Mouse (Mus musculus) MEL (cell line): ENCODE results near the gene Rrp8. TPM values are rescaled to one million over a fixed set of nuclear protein-coding genes. Genes with fewer than 3 reads are reported as not detected.
A peak's percentile ranks its signal among the peaks of the same experiment; 100 is the strongest.
"Not testable (repeated sequence)": the region's sequence is repeated elsewhere in the genome, so short reads cannot be mapped to it uniquely, and the experiment has no call there.

Experiments
- DNase-seq: peaks from one replicate; pipeline ENCODE4 v3.0.0; 2011; ENCODE audit warnings: low read depth, low spot score
- H3K27ac ChIP-seq: 2 replicates; pipeline ENCODE4 v1.5.1; 2012; ENCODE audit warnings: low read depth, mild to moderate bottlenecking, control low read depth, low read length, moderate library complexity; ENCODE audit not compliant: control insufficient read depth
- H3K27me3 ChIP-seq, 2 experiments: fragments of 150-350 bp in 1 of 2; sonication (generic) in 1 of 2; 2 replicates each; pipeline ENCODE4 v1.6.1; 2012; ENCODE audit warnings: low read length in 2 of 2, mild to moderate bottlenecking in 2 of 2, improper control_type of control experiment in 1 of 2, moderate library complexity in 1 of 2; ENCODE audit not compliant: insufficient read depth in 2 of 2, control insufficient read depth in 1 of 2
- H3K36me3 ChIP-seq, 2 experiments: 2 replicates each; pipeline ENCODE4 v1.6.1; 2012 to 2014; ENCODE audit warnings: low read length in 2 of 2, improper control_type of control experiment in 1 of 2, inconsistent platforms in 1 of 2, mild to moderate bottlenecking in 1 of 2; ENCODE audit not compliant: insufficient read depth in 2 of 2, control insufficient read depth in 1 of 2
- H3K4me1 ChIP-seq, 2 experiments: fragments of 150-350 bp in 1 of 2; sonication (generic) in 1 of 2; 2 replicates each; pipeline ENCODE4 v1.6.1; 2012; ENCODE audit warnings: low read length in 2 of 2, improper control_type of control experiment in 1 of 2, mild to moderate bottlenecking in 1 of 2; ENCODE audit not compliant: insufficient read depth in 2 of 2, control insufficient read depth in 1 of 2
- H3K4me3 ChIP-seq, 2 experiments: fragments of 150-350 bp in 1 of 2; sonication (generic) in 1 of 2; 2 replicates each; pipeline ENCODE4 v1.5.1; 2012; ENCODE audit warnings: low read depth in 2 of 2, low read length in 2 of 2, mild to moderate bottlenecking in 2 of 2, moderate library complexity in 2 of 2, control low read depth in 1 of 2, improper control_type of control experiment in 1 of 2; ENCODE audit not compliant: control insufficient read depth in 1 of 2, insufficient read depth in 1 of 2
- H3K79me2 ChIP-seq: 2 replicates; pipeline ENCODE4 v1.6.1; 2012; ENCODE audit warnings: mild to moderate bottlenecking, low read length, moderate library complexity; ENCODE audit not compliant: control insufficient read depth, poor library complexity, insufficient read depth
- H3K9ac ChIP-seq: 2 replicates; pipeline ENCODE4 v1.6.1; 2012; ENCODE audit warnings: low read depth, mild to moderate bottlenecking, control low read depth, low read length, moderate library complexity; ENCODE audit not compliant: control insufficient read depth, poor library complexity, severe bottlenecking
- H3K9me3 ChIP-seq: fragments of 150-350 bp; sonication (generic); replicated peaks from 2 replicates; pipeline ENCODE4 v1.6.1; 2012; ENCODE audit warnings: mild to moderate bottlenecking, low read length, improper control_type of control experiment, moderate library complexity; ENCODE audit not compliant: insufficient read depth
- BHLHE40 ChIP-seq: IDR thresholded peaks from 2 replicates; pipeline ENCODE4 v1.6.1; 2012; ENCODE audit warnings: low read depth, mild to moderate bottlenecking, inconsistent platforms, low read length, improper control_type of control experiment, borderline replicate concordance
- CHD1 ChIP-seq: IDR thresholded peaks from 2 replicates; pipeline ENCODE4 v1.6.1; 2012; ENCODE audit warnings: low read depth, mild to moderate bottlenecking, inconsistent platforms, low read length, improper control_type of control experiment
- E2F4 ChIP-seq: IDR thresholded peaks from 2 replicates; pipeline ENCODE4 v1.6.1; 2011; ENCODE audit warnings: low read depth, low read length, improper control_type of control experiment, borderline replicate concordance
- EP300 ChIP-seq, 2 experiments: IDR thresholded peaks; 2 replicates each; pipeline ENCODE4 v1.6.1; 2011; ENCODE audit warnings: improper control_type of control experiment in 2 of 2, low read length in 2 of 2, low read depth in 1 of 2, mild to moderate bottlenecking in 1 of 2
- ETS1 ChIP-seq: IDR thresholded peaks from 2 replicates; pipeline ENCODE4 v1.6.1; 2012; ENCODE audit warnings: low read depth, mild to moderate bottlenecking, inconsistent platforms, low read length, improper control_type of control experiment, moderate library complexity
- GATA1 ChIP-seq: IDR thresholded peaks from 2 replicates; pipeline ENCODE4 v1.6.1; 2011; ENCODE audit warnings: low read depth, low read length, improper control_type of control experiment
- JUND ChIP-seq: IDR thresholded peaks from 2 replicates; pipeline ENCODE4 v1.6.1; 2011; ENCODE audit warnings: low read depth, mild to moderate bottlenecking, improper control_type of control experiment, low read length
- KAT2A ChIP-seq: conservative IDR thresholded peaks from 2 replicates; pipeline ENCODE4 v1.6.1; 2012; ENCODE audit warnings: low read depth, low read length, improper control_type of control experiment, inconsistent platforms
- MAX ChIP-seq: IDR thresholded peaks from 2 replicates; pipeline ENCODE4 v1.6.1; 2011; ENCODE audit warnings: low read length, improper control_type of control experiment
- MAZ ChIP-seq: IDR thresholded peaks from 2 replicates; pipeline ENCODE4 v1.6.1; 2012; ENCODE audit warnings: low read depth, mild to moderate bottlenecking, inconsistent platforms, low read length, improper control_type of control experiment
- MXI1 ChIP-seq: IDR thresholded peaks from 2 replicates; pipeline ENCODE4 v1.6.1; 2011; ENCODE audit warnings: mild to moderate bottlenecking, low read depth, low read length, improper control_type of control experiment
- MYB ChIP-seq: IDR thresholded peaks from 2 replicates; pipeline ENCODE4 v1.6.1; 2011; ENCODE audit warnings: mild to moderate bottlenecking, low read depth, low read length, improper control_type of control experiment
- MYC ChIP-seq: IDR thresholded peaks from 2 replicates; pipeline ENCODE4 v1.6.1; 2011; ENCODE audit warnings: low read depth, mild to moderate bottlenecking, low read length, improper control_type of control experiment, moderate library complexity
- NRF1 ChIP-seq: IDR thresholded peaks from 2 replicates; pipeline ENCODE4 v1.6.1; 2014; ENCODE audit warnings: low read depth, mild to moderate bottlenecking, inconsistent platforms, low read length, improper control_type of control experiment, moderate library complexity; ENCODE audit not compliant: poor library complexity, insufficient read depth, severe bottlenecking
- POLR2A ChIP-seq, 2 experiments: IDR thresholded peaks; 2 replicates each; pipeline ENCODE4 v1.6.1; 2011 to 2012; ENCODE audit warnings: low read length in 2 of 2, mild to moderate bottlenecking in 2 of 2, control low read depth in 1 of 2, improper control_type of control experiment in 1 of 2, low read depth in 1 of 2, moderate library complexity in 1 of 2; ENCODE audit not compliant: control insufficient read depth in 1 of 2, insufficient read depth in 1 of 2, poor library complexity in 1 of 2
- POLR2AphosphoS5 ChIP-seq: IDR thresholded peaks from 2 replicates; pipeline ENCODE4 v1.6.1; 2012; ENCODE audit warnings: low read depth, borderline replicate concordance, mild to moderate bottlenecking, inconsistent platforms, low read length, moderate library complexity, mixed read lengths
- RCOR1 ChIP-seq: IDR thresholded peaks from 2 replicates; pipeline ENCODE4 v1.6.1; 2012; ENCODE audit warnings: low read depth, mild to moderate bottlenecking, inconsistent platforms, low read length, improper control_type of control experiment
- SIN3A ChIP-seq: IDR thresholded peaks from 2 replicates; pipeline ENCODE4 v1.6.1; 2012; ENCODE audit warnings: low read length, improper control_type of control experiment, inconsistent platforms
- SMC3 ChIP-seq: IDR thresholded peaks from 2 replicates; pipeline ENCODE4 v1.6.1; 2011; ENCODE audit warnings: low read depth, low read length, improper control_type of control experiment
- TCF12 ChIP-seq: IDR thresholded peaks from 2 replicates; pipeline ENCODE4 v1.6.1; 2014; ENCODE audit warnings: low read depth, mild to moderate bottlenecking, inconsistent platforms, low read length, improper control_type of control experiment, moderate library complexity
- UBTF ChIP-seq: IDR thresholded peaks from 2 replicates; pipeline ENCODE4 v1.6.1; 2012; ENCODE audit warnings: low read depth, mild to moderate bottlenecking, inconsistent platforms, low read length, improper control_type of control experiment, moderate library complexity, borderline replicate concordance; ENCODE audit not compliant: insufficient read depth
- USF2 ChIP-seq, 2 experiments: IDR thresholded peaks; 2 replicates each; pipeline ENCODE4 v1.6.1; 2011 to 2012; ENCODE audit warnings: improper control_type of control experiment in 2 of 2, low read length in 2 of 2, borderline replicate concordance in 1 of 2, inconsistent platforms in 1 of 2, low read depth in 1 of 2, mild to moderate bottlenecking in 1 of 2; ENCODE audit not compliant: insufficient read depth in 1 of 2
- ZMIZ1 ChIP-seq: IDR thresholded peaks from 2 replicates; pipeline ENCODE4 v1.6.1; 2012; ENCODE audit warnings: low read depth, mild to moderate bottlenecking, inconsistent platforms, low read length, improper control_type of control experiment, moderate library complexity
- ZNF384 ChIP-seq: IDR thresholded peaks from 2 replicates; pipeline ENCODE4 v1.6.1; 2012; ENCODE audit warnings: low read depth, mild to moderate bottlenecking, inconsistent platforms, low read length, improper control_type of control experiment
- polyA plus RNA-seq, 2 experiments: library from polyadenylated mRNA; stranded (reverse) in 1 of 2; unstranded in 1 of 2; fragments of >175 nt in 1 of 2; fragments of >200 nt in 1 of 2; gene quantifications; 2 replicates each; pipeline versions ENCODE4 v1.2.1 to v1.2.4; 2012; ENCODE audit warnings: low replicate concordance in 2 of 2, low read depth in 1 of 2; ENCODE audit not compliant: insufficient read length in 2 of 2, insufficient read depth in 1 of 2, missing spikeins in 1 of 2
- total RNA-seq: library from RNA; depleted of rRNA; stranded (reverse); fragments of 300-350 nt; gene quantifications from 2 replicates; pipeline ENCODE4 v1.2.3, GENCODE M21; 2012

The Rrp8 gene
- total and polyA plus RNA-seq, 3 experiments = 54.2 to 66.9 TPM; not detected in 1

GRCm38 (mm10) chr7:105736264-105736901, 802 bp downstream of the Rrp8 start, which contains the start of gene Ilk (continued):
- TF ChIP-seq SMC3 (no peak), KAT2A (peak; percentile 60; the same call in 1 of the 2 replicates), MAX (peak; percentile 92), E2F4 (no peak), TCF12 (peak; percentile 76), MYB (no peak), MAZ (peak; percentile 35; the same call in 1 of the 2 replicates), USF2 (IDR thresholded peaks at IDR 0.05; ENCODE audit: borderline replicate concordance in 1 of 2, insufficient read depth in 1 of 2, low read depth in 1 of 2, low read length in 2 of 2) (no peak), JUND (no peak), ETS1 (peak; percentile 62), UBTF (no peak), BHLHE40 (peak; percentile 19; the same call in 1 of the 2 replicates)

GRCm38 (mm10) chr7:105735464-105735863, 1.7 kb downstream of the Rrp8 start:
- H3K36me3 ChIP-seq = peaks cover 8 to 23% of the 10 kb centered on the region in 2 experiments
- peak; percentile 71 for TF ChIP-seq ZNF384

GRCm38 (mm10) chr7:105734826-105735225, 2.4 kb downstream of the Rrp8 start:
- H3K36me3 ChIP-seq = peaks cover 8 to 21% of the 10 kb centered on the region in 2 experiments
- H3K27me3 ChIP-seq = no peaks in the 10 kb centered on the region
- H3K79me2 ChIP-seq = peaks cover 37% of the 10 kb centered on the region
- H3K27ac ChIP-seq = no peak overlapping the region
- no peaks in the 10 kb centered on the region for H3K9me3 ChIP-seq
- no peak overlapping the region; a peak in 1 of 4 replicates for H3K4me3 ChIP-seq
- TF ChIP-seq EP300 (IDR thresholded peaks at IDR 0.05; ENCODE audit: low read depth in 1 of 2, low read length in 2 of 2) (no peak), MYC (no peak), RCOR1 (no peak), MAZ (no peak), SIN3A (no peak), KAT2A (no peak), MXI1 (no peak), CHD1 (no peak), UBTF (no peak), GATA1 (no peak), SMC3 (no peak), JUND (no peak), NRF1 (no peak), ZMIZ1 (no peak), BHLHE40 (no peak), POLR2A (IDR thresholded peaks at IDR 0.05; ENCODE audit: control insufficient read depth in 1 of 2, insufficient read depth in 1 of 2, low read depth in 1 of 2, low read length in 2 of 2, poor library complexity in 1 of 2) (no peak), TCF12 (no peak), POLR2AphosphoS5 (no peak)
- peak overlapping the region; percentile 96 for H3K9ac ChIP-seq
- peaks cover 14 to 18% of the 10 kb centered on the region in 2 experiments for H3K4me1 ChIP-seq
- no peak for DNase-seq

More at GRCm38 (mm10) chr7:105735464-105735863, 1.7 kb downstream of the Rrp8 start:
- H3K27me3 ChIP-seq, DNase-seq, H3K9me3 ChIP-seq: not testable (repeated sequence)
- Histone ChIP-seq H3K4me3 (peak overlapping the region; percentile 77 to 88), H3K9ac (peak overlapping the region; percentile 96), H3K27ac (peak overlapping the region; percentile 51), H3K4me1 (peaks cover 14 to 21% of the 10 kb centered on the region in 2 experiments), H3K79me2 (peaks cover 37% of the 10 kb centered on the region)
